Mouse (Mus musculus): ENCODE data around the gene Wwox.

The Wwox gene

DNA sequence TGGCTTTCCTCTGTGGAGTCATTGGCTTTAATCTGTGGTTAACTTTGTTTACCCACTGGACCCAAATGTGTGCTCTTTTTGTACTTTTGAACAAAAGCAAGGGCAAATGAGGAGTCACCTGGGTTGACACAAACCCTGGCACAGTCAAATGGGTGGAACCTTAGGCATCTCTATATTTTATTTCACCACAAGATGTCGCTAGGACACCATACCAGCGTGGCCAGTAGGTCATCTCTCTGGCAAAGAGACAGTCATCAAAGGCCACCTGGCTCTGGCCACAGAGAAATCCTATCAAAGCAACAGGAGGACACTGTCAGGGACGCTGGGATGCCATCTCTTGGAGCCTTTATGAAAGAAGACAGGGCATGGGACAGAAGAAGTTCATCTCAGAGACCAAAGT lies 101.7 kb downstream of the Wwox start:
- DNase-seq (ENCODE audit: low spot score) = peak; percentile 41

- DNase-seq (ENCODE audit: low spot score) = no peak
These were observed 108.9 kb downstream of the Wwox start for GRCm38 (mm10) chr8:114548360-114548759.

GRCm38 (mm10) chr8:114548837-114549236 lies 109.4 kb downstream of the Wwox start:
- no peak for DNase-seq (ENCODE audit: low spot score)

- DNase-seq (ENCODE audit: low spot score) = no peak
These were observed 110.6 kb downstream of the Wwox start for GRCm38 (mm10) chr8:114550029-114550428.

DNA sequence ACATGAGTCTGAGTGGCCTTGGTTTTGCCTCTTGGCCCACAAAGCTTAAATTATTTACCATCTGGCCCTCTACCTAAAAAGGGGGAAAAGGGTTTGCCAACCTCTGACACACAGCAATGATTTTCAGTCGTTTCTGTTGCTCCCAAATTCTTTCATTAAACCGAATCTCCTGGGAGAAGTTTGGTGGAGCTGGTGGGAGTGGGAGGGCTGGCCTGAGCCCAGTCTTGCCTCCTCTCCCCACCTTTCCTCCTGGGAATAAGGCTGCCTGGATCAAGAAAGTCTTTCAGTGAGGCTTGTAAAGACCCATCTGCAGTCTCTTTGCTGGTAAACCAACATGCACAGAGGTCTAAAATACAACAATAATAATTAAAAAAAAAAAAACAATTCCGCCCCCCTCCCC lies 113.2 kb downstream of the Wwox start:
- DNase-seq (ENCODE audit: low spot score) = no peak

- no peak for DNase-seq (ENCODE audit: low spot score)
These were observed 115.5 kb downstream of the Wwox start for GRCm38 (mm10) chr8:114554966-114555365.

- DNase-seq (ENCODE audit: low spot score) = no peak
These were observed 116.2 kb downstream of the Wwox start for GRCm38 (mm10) chr8:114555491-114556202.

- DNase-seq (ENCODE audit: low spot score) = no peak
These were observed 121.7 kb downstream of the Wwox start for GRCm38 (mm10) chr8:114561191-114561590.

DNA sequence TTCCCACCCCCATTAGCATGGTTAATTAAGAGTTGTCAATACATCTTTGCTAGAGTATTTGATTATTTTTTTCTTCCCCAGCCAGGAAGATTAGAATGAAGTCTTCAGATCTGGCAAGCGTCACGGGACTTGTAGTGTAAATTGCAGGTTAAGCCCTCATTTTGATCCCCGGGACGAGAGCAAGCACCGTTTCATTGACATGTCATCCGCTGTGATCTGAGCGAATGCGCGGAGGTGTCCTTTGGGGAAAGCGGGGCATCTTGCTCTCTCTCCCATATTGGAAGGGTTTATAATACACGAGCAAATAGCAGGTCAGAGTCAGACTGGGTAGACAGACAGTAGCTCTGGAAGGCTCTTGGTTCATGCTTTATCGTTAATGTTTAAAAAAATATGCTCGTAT lies 123.0 kb downstream of the Wwox start:
- DNase-seq (ENCODE audit: low spot score) = no peak

DNA sequence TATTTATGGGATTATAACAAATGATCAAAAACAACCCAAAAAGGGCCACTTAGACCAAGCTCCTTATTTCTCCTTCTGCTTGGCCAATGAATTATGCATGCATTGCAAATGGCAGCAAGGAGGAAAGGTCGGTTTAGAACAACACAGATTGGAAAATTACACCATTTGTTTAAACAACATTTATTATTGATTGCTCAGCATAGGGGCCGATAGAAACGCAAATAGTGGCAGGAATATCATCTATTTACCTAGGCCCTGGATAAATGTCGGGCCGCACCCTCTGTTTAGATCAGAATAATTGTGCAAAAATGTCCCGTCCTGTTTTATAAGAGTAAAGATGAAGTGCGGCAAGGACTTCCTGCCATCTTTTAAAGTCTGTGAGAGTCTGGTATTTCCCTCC lies 123.9 kb downstream of the Wwox start:
- no peak for DNase-seq (ENCODE audit: low spot score)

- DNase-seq (ENCODE audit: low spot score) = no peak
These were observed 124.6 kb downstream of the Wwox start for GRCm38 (mm10) chr8:114564036-114564435.

DNA sequence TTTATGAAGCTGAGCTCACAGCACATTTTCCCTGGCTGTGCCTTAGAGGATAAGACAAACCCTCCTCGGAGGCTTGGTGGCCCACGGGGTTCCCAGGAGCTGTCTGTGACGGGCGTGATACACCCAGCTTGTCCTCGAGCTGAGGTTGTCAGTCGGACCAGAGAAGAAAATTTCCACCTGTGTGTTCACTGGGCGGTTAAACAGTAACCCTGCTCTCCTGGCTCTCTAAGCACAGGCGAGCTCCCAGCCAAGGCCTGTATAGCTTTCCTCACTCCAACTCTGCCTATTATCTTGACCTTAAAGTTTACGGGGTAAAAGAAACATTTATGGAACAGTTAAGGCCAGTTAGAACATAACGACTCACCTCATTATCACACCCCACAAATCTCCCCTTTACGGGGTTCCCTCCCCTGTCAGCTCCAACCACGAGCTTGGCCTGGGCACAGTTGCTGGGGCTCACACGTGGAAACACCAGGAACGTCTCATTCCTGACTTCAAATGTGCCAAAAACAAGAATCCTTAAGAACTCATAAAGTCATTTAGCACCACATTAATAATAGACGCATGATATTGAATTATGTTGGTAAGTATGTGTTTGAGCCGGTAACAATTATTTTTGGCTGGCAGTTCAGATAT lies 129.2 kb downstream of the Wwox start:
- DNase-seq (ENCODE audit: low spot score) = no peak

GRCm38 (mm10) chr8:114573014-114573746 lies 133.7 kb downstream of the Wwox start:
- DNase-seq (ENCODE audit: low spot score) = no peak

DNA sequence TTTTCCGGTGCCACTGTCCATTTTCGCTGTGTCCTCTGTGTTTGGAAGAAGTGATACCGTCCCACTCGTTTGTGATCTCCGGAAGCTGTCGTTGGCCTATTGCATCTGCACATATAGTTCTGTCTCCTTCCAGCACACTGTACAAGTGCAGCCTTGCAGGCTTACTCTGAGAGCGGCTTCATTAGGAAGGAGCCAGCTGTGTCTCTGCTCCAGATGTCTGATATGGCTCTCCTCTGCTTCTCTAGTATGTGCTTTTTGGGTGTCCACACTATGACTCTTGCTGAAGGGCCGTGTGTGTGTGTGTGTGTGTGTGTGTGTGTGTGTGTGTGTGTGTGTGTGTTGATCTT lies 134.3 kb downstream of the Wwox start:
- DNase-seq (ENCODE audit: low spot score) = no peak

- no peak for DNase-seq (ENCODE audit: low spot score)
These were observed 139.8 kb downstream of the Wwox start for GRCm38 (mm10) chr8:114579292-114579691.

DNA sequence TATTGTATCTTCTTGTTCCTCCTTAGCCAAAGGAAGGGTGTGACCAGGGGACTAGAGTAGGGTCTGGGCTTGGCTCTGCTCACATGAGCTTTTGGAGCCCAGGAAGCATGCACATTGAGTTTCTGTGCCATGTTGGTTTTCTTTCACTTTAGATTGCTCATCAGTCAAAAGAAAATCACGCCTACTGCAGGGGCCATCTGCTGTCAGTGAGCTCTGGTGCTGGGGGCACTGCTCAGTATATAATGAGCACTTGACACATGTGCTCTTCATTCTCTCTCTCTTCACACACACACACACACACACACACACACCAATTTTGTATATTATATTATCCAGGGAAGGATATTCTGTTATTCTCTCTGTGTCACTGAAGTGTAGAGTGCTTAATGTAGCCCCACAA lies 141.2 kb downstream of the Wwox start:
- DNase-seq (ENCODE audit: low spot score) = no peak

- DNase-seq (ENCODE audit: low spot score) = no peak
These were observed 150.9 kb downstream of the Wwox start for GRCm38 (mm10) chr8:114590336-114590867.

GRCm38 (mm10) chr8:114591296-114592280 lies 152.1 kb downstream of the Wwox start:
- peak; percentile 68 for DNase-seq (ENCODE audit: low spot score)

DNA sequence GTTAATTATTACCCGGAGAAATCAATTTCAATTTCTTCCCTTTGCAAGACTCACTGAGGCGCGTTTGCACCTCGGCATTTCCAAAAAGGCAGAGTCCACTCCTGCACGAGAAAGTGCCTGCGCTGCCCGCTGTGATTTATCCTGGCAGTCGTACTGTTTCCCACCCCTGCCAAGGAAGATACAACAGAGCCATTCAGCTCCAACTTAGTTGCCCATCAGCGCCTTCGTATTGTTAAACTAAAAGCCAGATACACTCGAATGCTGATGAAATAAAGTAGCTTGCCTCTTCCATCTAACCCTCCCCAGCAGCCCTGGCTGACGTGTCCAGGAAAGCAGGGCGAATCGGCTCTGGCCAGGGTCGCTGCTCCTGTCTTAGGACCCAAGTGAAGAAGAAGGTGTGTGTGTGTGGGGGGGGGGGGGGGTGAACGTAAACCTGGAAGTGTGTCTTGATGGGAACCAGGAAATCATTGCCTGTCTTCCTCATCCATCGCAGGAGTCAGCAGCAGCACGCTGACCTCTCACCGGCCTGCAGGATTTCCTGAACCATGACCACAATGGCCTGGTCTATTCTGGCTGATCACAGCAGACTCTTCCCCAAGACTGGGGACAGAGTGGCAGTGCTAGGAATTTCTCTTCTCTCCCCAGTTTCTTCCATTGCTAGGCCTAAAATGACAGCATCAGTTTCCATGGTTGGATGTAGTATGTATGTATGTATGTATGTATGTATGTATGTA lies 154.1 kb downstream of the Wwox start:
- DNase-seq (ENCODE audit: low spot score) = no peak

DNA sequence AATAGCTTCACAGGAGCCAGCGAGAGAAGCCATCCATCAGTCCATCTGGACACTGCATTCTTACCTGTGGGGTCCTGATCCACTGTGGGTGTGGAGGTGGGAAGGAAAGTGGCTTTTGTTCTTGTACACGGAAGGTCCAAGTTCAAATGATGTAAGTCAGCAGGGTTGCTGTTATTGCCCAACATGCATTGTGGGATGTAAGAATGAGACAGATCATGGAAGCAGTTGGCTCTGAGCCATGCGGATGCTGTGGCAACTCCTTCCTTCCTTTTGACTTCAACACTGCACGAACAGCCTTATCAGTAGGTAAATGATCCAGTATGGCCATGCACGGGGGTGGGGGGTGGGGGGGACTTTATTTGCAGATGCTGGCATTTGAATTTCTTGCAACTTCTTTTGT lies 155.4 kb downstream of the Wwox start:
- DNase-seq (ENCODE audit: low spot score) = no peak

DNA sequence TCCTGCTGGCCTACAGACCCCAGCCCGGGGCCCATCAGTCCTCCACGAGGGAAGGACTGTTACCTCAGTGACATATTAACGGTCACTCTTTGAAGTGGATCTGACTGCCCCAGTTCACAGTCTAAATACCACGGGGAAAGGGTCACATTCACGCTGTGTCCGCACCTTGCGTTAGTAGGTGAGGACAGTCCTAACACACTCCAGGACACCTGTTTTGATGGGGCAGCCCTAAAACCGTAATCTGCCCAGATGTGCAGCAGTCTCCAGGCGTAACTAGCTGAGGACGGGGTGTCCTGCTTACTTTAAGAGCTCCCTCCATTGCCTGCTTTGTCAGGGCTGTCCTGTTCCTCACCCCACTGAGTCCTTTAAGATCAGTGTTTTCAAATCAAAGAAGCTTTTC lies 160.1 kb downstream of the Wwox start:
- DNase-seq (ENCODE audit: low spot score) = no peak

Data from layer of hippocampus, adult 9-10 months (tissue).